Mouse (Mus musculus) megakaryocyte, adult 5-6 weeks (primary cell): ENCODE data around the gene Nolc1. TPM values are rescaled to one million over a fixed set of nuclear protein-coding genes. Genes with fewer than 3 reads are reported as not detected.
"Not testable (repeated sequence)": the region's sequence is repeated elsewhere in the genome, so short reads cannot be mapped to it uniquely, and the experiment has no call there.

Experiments used
- ATAC-seq: 2 replicates; pipeline ENCODE4 v1.8.0; 2016; ENCODE audit warnings: mild to moderate bottlenecking, inconsistent platforms; ENCODE audit not compliant: poor library complexity, severe bottlenecking
- total RNA-seq, 2 experiments: library from RNA; stranded (forward) in 1 of 2; stranded (reverse) in 1 of 2; fragments of 153-499, 151-499 nt in 1 of 2; fragments of 221-1000, 200-1000 nt in 1 of 2; gene quantifications; 2 replicates each; pipeline versions ENCODE4 v1.2.3 to v1.2.4; 2015 to 2017

The Nolc1 gene
- total RNA-seq, 2 experiments from 2014 or later, result 16.4 to 36.8 TPM

GRCm38 (mm10) chr19:46086337-46086736, 10.7 kb downstream of the Nolc1 start:
- peak; percentile 66; the same call in 1 of the 2 replicates for ATAC-seq

GRCm38 (mm10) chr19:46087871-46088270, 12.2 kb downstream of the Nolc1 start:
- ATAC-seq, result no peak

- no peak for ATAC-seq
These were observed 16.0 kb downstream of the Nolc1 start for GRCm38 (mm10) chr19:46091641-46092040.

DNA sequence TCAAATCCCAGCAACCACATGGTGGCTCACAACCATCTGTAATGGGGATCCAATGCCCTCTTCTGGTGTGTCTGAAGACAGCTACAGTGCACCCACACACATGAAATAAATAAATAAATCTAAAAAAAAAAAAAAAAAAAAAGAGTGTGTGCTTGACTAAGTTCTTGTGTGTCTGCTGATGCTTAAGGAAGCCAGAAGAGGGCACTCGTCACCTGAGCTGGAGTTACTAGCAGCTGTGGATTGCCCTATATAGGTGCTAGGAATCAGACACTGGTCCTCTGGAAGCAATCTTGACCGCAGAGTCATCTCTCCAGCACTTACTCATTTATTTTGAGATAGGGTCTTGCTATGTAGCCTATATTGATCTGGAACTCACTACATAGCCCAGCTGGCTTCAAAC, 18.5 kb downstream of the Nolc1 start:
- no peak for ATAC-seq

DNA sequence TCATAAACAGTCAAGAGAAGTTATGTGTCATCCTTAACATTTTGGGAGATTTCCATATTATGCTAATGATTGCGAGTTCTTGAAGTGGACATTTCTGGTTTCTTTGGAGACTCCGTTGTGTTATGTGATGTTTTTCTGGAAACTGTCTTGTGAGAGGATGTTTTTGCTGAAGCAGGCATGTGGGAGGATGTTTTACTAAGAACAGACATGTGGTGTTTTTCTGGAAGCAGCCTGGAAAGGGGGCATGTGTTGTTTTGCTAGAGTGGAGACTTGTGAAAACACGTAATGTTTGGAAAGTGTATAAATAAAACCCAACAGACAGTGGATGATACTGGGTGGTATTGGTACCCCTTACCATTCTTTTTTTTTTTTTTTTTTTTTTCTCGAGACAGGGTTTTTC, 19.6 kb downstream of the Nolc1 start:
- ATAC-seq, result no peak

GRCm38 (mm10) chr19:46096396-46096795, 20.7 kb downstream of the Nolc1 start:
- no peak for ATAC-seq

DNA sequence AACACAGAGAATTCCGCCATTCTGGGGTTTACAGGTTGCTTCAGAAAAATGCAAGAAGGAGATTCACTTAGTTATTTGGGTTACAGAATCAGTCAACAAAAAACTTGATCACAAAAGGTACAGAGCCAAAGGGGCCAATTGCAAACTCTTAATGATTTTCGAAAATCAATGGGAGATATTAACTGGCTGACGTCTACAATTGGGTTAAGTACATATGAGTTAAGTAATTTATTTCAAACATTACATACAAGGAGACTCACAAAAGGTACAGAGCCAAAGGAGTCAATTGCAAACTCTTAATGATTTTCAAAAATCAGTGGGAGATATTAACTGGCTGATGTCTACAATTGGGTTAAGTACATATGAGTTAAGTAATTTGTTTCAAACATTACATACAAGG, 23.9 kb downstream of the Nolc1 start:
- ATAC-seq, result no peak

DNA sequence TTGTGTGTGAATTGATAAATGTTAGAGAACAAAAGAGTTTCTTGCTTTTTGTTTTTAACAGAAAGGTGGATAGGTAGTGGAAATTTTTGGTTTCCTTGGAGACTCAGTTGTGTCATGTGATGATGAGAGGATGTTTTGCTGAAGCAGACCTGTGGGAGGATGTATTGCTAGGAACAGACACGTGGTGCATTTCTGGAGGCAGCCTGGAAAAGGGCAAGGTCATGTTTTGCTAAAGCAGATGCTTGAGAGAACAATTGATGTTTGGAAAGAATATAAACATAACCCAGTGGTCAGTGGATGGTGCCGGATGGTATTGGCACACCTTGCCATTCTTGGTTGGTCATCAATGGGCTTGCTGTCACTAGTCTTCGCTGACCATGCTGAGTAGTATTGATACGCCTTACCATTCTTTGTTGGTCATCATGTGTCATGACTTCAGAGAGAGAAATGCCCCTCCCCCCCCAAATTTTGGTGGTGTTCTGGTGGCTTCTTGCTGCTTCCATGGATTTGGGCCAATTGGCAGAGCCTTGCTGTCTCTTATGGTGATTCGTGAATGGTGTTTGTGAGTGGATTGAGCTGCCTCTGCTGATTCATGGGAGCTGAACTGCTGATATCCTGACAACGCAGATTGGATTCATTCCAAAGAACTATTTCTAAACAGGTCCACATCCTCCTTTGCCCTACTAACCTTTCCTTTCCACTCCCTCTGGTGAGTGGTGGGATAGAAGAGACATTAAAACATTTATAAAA, 27.9 kb downstream of the Nolc1 start:
- ATAC-seq, result no peak

DNA sequence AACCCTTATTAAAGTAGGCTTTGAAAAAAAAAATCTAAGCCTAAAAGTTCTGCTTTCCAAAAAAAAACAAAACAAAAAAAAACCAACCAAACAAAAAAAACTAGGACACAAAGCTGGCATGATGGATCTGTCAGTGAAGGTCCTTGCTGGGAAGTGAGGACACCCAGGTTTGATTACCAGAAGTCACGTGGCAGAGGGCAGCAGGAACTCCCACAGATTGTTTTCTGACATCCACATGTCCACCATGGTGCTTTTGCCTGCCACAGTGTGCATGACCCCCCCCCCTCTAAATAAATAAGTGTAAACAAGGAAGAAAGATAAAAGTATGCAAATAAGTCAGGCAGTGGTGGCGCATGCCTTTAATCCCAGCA, 28.5 kb downstream of the Nolc1 start:
- ATAC-seq, result no peak

- ATAC-seq, result peak; percentile 79
These were observed 34.6 kb downstream of the Nolc1 start for GRCm38 (mm10) chr19:46110214-46110613.

- no peak for ATAC-seq
These were observed 35.1 kb downstream of the Nolc1 start for GRCm38 (mm10) chr19:46110781-46111180.

GRCm38 (mm10) chr19:46114617-46115016, 39.0 kb downstream of the Nolc1 start:
- ATAC-seq, result no peak

DNA sequence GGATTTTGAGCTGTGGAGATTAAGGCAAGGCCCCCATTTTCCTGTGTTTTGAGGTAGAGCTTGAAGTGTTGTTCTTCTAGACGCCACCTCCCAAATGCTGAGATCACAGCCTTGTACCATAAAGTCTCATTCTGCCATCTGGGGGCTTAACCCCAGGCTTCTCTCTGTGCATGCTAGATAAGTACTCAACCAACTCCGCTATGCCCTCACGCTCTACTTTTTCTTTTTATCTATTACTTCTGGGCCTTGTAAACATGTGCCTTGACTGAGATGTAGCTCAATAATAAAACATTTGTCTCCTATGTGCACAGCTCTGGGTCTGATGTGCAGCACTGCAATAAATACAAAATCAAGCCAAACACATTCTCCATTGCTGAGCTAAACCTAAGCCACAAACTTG, 43.8 kb downstream of the Nolc1 start:
- no peak for ATAC-seq

GRCm38 (mm10) chr19:46120872-46121271, 45.2 kb downstream of the Nolc1 start:
- ATAC-seq, result no peak

- no peak for ATAC-seq
These were observed 48.2 kb downstream of the Nolc1 start for GRCm38 (mm10) chr19:46123876-46124275.

DNA sequence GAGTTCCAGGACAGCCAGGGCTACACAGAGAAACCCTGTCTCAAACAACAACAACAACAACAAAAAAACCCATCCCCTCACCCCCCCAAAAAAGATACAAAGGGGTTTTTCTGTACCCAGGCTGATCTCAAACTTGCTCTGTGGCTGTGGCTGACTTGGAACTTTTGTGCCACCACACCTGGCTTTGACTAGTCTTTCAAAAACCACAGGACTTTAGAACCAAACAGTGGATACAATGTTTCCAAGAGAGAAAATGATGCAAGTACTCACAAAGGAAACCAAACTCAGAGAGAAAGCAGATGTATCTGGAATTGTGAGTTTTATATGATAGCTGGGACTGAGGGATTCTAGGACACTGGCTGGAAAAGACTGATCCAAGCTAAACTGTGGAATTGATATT, 49.0 kb downstream of the Nolc1 start:
- no peak for ATAC-seq

DNA sequence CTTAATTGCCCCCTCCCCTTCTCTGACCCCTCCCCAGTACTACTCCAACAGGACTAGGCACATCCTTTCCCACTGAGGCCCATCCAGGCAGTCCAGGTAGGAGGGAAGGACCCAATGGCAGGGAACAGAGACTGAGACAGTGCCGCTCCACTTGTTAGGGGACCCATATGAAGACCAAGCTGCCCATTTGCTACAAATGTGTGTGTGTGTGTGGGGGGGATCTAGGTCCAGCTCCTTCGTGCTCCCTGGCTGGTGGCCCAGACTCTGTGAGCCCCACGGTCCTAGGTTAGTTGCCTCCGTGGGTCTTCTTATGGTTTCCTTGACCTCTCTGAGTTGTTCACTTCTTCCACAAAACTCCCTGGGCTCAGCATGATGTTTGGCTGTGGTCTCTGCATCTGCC, 50.6 kb downstream of the Nolc1 start:
- no peak for ATAC-seq

DNA sequence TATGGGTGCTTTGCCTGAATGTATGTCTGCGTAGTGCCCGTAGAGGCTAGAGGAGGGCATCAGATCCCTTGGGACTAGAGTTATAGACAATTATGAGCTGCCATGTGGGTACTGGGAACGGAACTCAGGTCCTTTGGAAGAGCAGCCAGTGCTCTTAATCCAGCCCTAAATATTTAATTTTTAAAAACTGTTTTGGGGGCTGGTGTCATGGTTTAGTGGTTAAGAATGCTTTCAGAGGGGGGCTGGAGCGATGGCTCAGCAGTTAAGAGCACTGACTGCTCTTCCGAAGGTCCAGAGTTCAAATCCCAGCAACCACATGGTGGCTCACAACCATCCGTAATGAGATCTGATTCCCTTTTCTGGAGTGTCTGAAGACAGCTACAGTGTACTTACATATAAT, 54.1 kb downstream of the Nolc1 start:
- ATAC-seq, result not testable (repeated sequence)

GRCm38 (mm10) chr19:46131283-46131682, 55.6 kb downstream of the Nolc1 start:
- ATAC-seq, result no peak

DNA sequence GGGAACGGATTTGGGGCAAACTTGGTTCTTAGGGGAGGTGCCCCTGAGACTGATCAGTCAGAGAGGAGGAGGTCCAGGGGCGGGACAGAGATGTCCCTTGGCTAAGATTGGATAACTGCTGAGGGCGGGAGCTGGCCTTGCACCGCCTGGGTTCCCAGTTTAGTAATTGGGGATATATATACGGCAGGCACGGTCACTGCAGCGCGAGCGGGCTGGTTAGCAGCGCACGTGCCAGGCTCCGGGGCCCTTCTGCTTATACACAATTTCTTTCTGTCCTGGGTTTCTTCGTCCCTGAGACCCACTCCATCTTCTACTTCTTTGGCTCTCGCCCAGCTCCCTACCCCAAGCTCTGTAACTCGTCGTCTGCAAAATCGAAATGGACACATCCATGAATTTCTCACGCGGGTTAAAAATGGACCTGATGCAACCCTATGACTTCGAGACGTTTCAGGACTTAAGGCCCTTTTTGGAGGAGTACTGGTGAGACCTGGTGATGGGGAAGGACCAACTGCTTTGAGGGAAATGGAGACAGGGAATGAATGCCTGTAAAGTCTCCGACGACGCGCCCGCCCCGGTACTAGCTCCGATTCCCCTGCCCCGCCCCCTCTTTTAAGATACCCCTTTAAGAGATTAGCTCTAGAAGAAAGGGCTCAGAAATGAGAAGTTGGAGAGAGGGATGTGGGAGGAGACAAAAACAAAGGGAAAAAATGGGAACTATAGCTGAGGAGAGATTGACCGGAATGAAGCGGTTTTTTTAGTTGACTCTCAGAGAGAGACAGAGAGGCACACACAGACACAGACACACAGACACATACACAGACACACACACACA, 56.2 kb downstream of the Nolc1 start, which contains the start of gene Elovl3:
TSS of gene Elovl3 (plus strand) at position 204 of the 832 bp plus-strand sequence.
- no peak for ATAC-seq

- no peak for ATAC-seq
These were observed 56.9 kb downstream of the Nolc1 start for GRCm38 (mm10) chr19:46132577-46132976.
